Mouse (Mus musculus): ENCODE measurements around the gene 2210408I21Rik.

GRCm38 (mm10) chr13:77192201-77192600, 56.9 kb downstream of the 2210408I21Rik start:
- TF ChIP-seq CTCF (IDR thresholded peaks at IDR 0.05) (no peak), EP300 (IDR thresholded peaks at IDR 0.05; ENCODE audit: insufficient read depth, low read depth, low read length) (no peak)

Data from heart, adult 2 months (tissue).